Mouse (Mus musculus) CH12.LX (cell line): ENCODE data around the gene Slfn14. TPM values are rescaled to one million over a fixed set of nuclear protein-coding genes. Genes with fewer than 3 reads are reported as not detected.
A peak's percentile ranks its signal among the peaks of the same experiment; 100 is the strongest.

Experiments
- DNase-seq: peaks from one replicate; pipeline ENCODE4 v3.0.0-alpha.2; 2013; ENCODE audit errors: extremely low read depth
- H3K27ac ChIP-seq: 2 replicates; pipeline ENCODE4 v1.5.1; 2012; ENCODE audit warnings: low read depth, mild to moderate bottlenecking, control low read depth, moderate library complexity; ENCODE audit not compliant: insufficient read depth
- H3K27me3 ChIP-seq: replicated peaks from 2 replicates; pipeline ENCODE3; 2012; ENCODE audit warnings: inconsistent platforms
- H3K36me3 ChIP-seq, 2 experiments: replicated peaks in 1 of 2; 2 replicates each; pipeline versions ENCODE3 to v1.6.1; 2012; ENCODE audit warnings: inconsistent platforms in 1 of 2, low read length in 1 of 2, mild to moderate bottlenecking in 1 of 2, mixed read lengths in 1 of 2, moderate library complexity in 1 of 2; ENCODE audit not compliant: control insufficient read depth in 1 of 2, insufficient read depth in 1 of 2
- H3K4me1 ChIP-seq, 2 experiments: 2 replicates each; pipeline ENCODE4 v1.6.1; 2012; ENCODE audit warnings: inconsistent platforms in 1 of 2, moderate library complexity in 1 of 2; ENCODE audit not compliant: insufficient read depth in 2 of 2, control insufficient read depth in 1 of 2
- H3K4me2 ChIP-seq: 2 replicates; pipeline ENCODE4 v1.6.1; 2012; ENCODE audit warnings: low read depth, mild to moderate bottlenecking, control low read depth; ENCODE audit not compliant: poor library complexity, insufficient read depth, severe bottlenecking
- H3K4me3 ChIP-seq, 3 experiments: fragments of 150-350 bp in 1 of 3; sonication (generic) in 1 of 3; replicated peaks in 1 of 3; 2 replicates each; pipeline versions ENCODE3 to v1.5.1; 2011 to 2012; ENCODE audit warnings: low read depth in 2 of 3, low read length in 2 of 3, mild to moderate bottlenecking in 2 of 3, moderate library complexity in 2 of 3, control low read depth in 1 of 3, improper control_type of control experiment in 1 of 3, inconsistent platforms in 1 of 3, mixed read lengths in 1 of 3; ENCODE audit not compliant: poor library complexity in 1 of 3
- H3K79me2 ChIP-seq: replicated peaks from 2 replicates; pipeline ENCODE4 v1.6.1; 2012; ENCODE audit warnings: mild to moderate bottlenecking, moderate library complexity; ENCODE audit not compliant: control insufficient read depth, poor library complexity, insufficient read depth, severe bottlenecking; ENCODE audit errors: extremely low read depth
- H3K9ac ChIP-seq: 2 replicates; pipeline ENCODE4 v1.6.1; 2012; ENCODE audit warnings: low read depth, mild to moderate bottlenecking, control low read depth, moderate library complexity; ENCODE audit not compliant: insufficient read depth
- H3K9me3 ChIP-seq: replicated peaks from 2 replicates; pipeline ENCODE3; 2012; ENCODE audit warnings: low read length, inconsistent platforms, mixed read lengths
- CTCF ChIP-seq, 2 experiments: IDR thresholded peaks in 1 of 2; conservative IDR thresholded peaks in 1 of 2; 2 replicates each; pipeline ENCODE4 v1.5.1; 2011 to 2012; ENCODE audit warnings: low read depth in 2 of 2, low read length in 2 of 2, improper control_type of control experiment in 1 of 2, inconsistent platforms in 1 of 2, mild to moderate bottlenecking in 1 of 2, moderate library complexity in 1 of 2
- E2F4 ChIP-seq: IDR thresholded peaks from 2 replicates; pipeline ENCODE4 v1.6.1; 2011; ENCODE audit warnings: low read depth, low read length, improper control_type of control experiment; ENCODE audit not compliant: insufficient replicate concordance
- EP300 ChIP-seq: IDR thresholded peaks from 2 replicates; pipeline ENCODE4 v1.6.1; 2011; ENCODE audit warnings: low read length, improper control_type of control experiment
- GABPA ChIP-seq: IDR thresholded peaks from 2 replicates; pipeline ENCODE4 v1.6.1; 2012; ENCODE audit warnings: low read depth, low read length, improper control_type of control experiment, inconsistent platforms; ENCODE audit not compliant: insufficient replicate concordance
- JUN ChIP-seq: IDR thresholded peaks from 2 replicates; pipeline ENCODE4 v1.6.1; 2011; ENCODE audit warnings: low read depth, mild to moderate bottlenecking, low read length, improper control_type of control experiment, moderate library complexity; ENCODE audit not compliant: insufficient read depth
- JUND ChIP-seq: conservative IDR thresholded peaks from 2 replicates; pipeline ENCODE4 v1.6.1; 2011; ENCODE audit warnings: low read depth, low read length, improper control_type of control experiment
- KAT2A ChIP-seq: IDR thresholded peaks from 2 replicates; pipeline ENCODE4 v1.6.1; 2012; ENCODE audit warnings: low read length, improper control_type of control experiment, inconsistent platforms; ENCODE audit not compliant: insufficient replicate concordance
- MXI1 ChIP-seq: IDR thresholded peaks from 2 replicates; pipeline ENCODE4 v1.6.1; 2011; ENCODE audit warnings: mild to moderate bottlenecking, low read depth, low read length, improper control_type of control experiment
- MYC ChIP-seq: IDR thresholded peaks from 2 replicates; pipeline ENCODE4 v1.6.1; 2011; ENCODE audit warnings: low read depth, mild to moderate bottlenecking, improper control_type of control experiment, low read length
- PAX5 ChIP-seq: IDR thresholded peaks from 2 replicates; pipeline ENCODE4 v1.6.1; 2012; ENCODE audit warnings: low read length, inconsistent platforms, mixed read lengths
- POLR2A ChIP-seq: IDR thresholded peaks from 2 replicates; pipeline ENCODE4 v1.6.1; 2011; ENCODE audit warnings: low read depth, mild to moderate bottlenecking, improper control_type of control experiment, low read length
- RCOR1 ChIP-seq: conservative IDR thresholded peaks from 2 replicates; pipeline ENCODE4 v1.6.1; 2012; ENCODE audit warnings: low read depth, mild to moderate bottlenecking, inconsistent platforms, low read length, improper control_type of control experiment
- SMC3 ChIP-seq: IDR thresholded peaks from 2 replicates; pipeline ENCODE4 v1.6.1; 2011; ENCODE audit warnings: low read depth, low read length, improper control_type of control experiment
- TCF12 ChIP-seq: IDR thresholded peaks from 2 replicates; pipeline ENCODE4 v1.6.1; 2014; ENCODE audit warnings: low read depth, mild to moderate bottlenecking, inconsistent platforms, low read length, improper control_type of control experiment
- UBTF ChIP-seq: IDR thresholded peaks from 2 replicates; pipeline ENCODE4 v1.6.1; 2012; ENCODE audit warnings: low read depth, mild to moderate bottlenecking, inconsistent platforms, low read length, improper control_type of control experiment, moderate library complexity
- USF1 ChIP-seq: IDR thresholded peaks from 2 replicates; pipeline ENCODE4 v1.6.1; 2014; ENCODE audit warnings: low read depth, mild to moderate bottlenecking, inconsistent platforms, low read length, improper control_type of control experiment
- ZNF384 ChIP-seq: IDR thresholded peaks from 2 replicates; pipeline ENCODE4 v1.6.1; 2012; ENCODE audit warnings: low read depth, low read length, improper control_type of control experiment, inconsistent platforms
- dilution Hi-C: fragments of 300-500 bp; cut with MboI; formaldehyde crosslinking; loops from 2 replicates; pipeline ENCODE4 v1.14.3; 2020; ENCODE audit warnings: low sequenced_read_pairs; ENCODE audit not compliant: extremely low pct_unique_long_range_greater_than_20kb, extremely low pct_ligation_motif_present
- in situ Hi-C: fragments of 300-500 bp; cut with MboI; formaldehyde crosslinking; loops from 3 replicates; pipeline ENCODE4 v1.14.3; 2019; ENCODE audit warnings: low sequenced_read_pairs, low pct_ligation_motif_present, low pct_unique_long_range_greater_than_20kb, mixed read lengths
- polyA plus RNA-seq: library from polyadenylated mRNA; unstranded; fragments of >175 nt; gene quantifications from 2 replicates; pipeline ENCODE4 v1.2.1, GENCODE M21; 2012; ENCODE audit warnings: low read depth; ENCODE audit not compliant: insufficient read length
- total RNA-seq, 2 experiments: library from RNA; depleted of rRNA; stranded (reverse); fragments of 300-350 nt in 1 of 2; fragments of >200 nt in 1 of 2; gene quantifications; 2 replicates each; pipeline ENCODE4 v1.2.3; 2012 to 2014

Gene Slfn14
- total and polyA plus RNA-seq, 3 experiments: not detected

DNA sequence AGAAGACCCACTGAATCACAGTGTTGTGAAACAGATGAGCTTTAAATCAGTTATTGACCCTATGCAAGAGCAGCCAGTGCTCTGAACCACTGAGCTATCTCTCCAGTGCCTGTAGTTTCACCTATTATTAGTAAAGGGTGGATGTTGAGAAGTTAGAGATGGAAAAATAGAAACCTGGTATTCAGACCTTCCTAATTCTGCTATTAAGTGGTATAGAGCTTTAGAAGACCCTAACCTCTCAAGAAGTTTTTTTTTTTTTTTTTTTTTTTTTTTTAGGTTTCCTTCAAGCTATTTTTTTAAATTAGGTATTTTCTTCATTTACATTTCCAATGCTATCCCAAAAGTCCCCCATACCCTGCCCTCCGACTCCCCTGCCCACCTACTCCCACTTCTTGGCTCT is 6.7 kb upstream of the Slfn14 start:
- Histone ChIP-seq H3K4me3 (peak overlapping the region; percentile 65 to 89 (median 66)), H3K27ac (no peak overlapping the region), H3K79me2 (peaks cover 64% of the 10 kb centered on the region), H3K9ac (peak overlapping the region; percentile 85), H3K27me3 (no peaks in the 10 kb centered on the region), H3K4me2 (peak overlapping the region; percentile 98), H3K36me3 (peaks cover 20 to 40% of the 10 kb centered on the region in 2 experiments), H3K9me3 (no peaks in the 10 kb centered on the region), H3K4me1 (peaks cover 6 to 63% of the 10 kb centered on the region in 2 experiments; a peak in 3 of 4 replicates)
- dilution Hi-C loops (no loop called here), in situ Hi-C loops (no loop called here)
- DNase-seq: no peak
- TF ChIP-seq CTCF (conservative IDR thresholded peaks at IDR 0.05 in 1 of 2, IDR thresholded peaks at IDR 0.05 in 1 of 2; ENCODE audit: low read depth in 2 of 2, low read length in 2 of 2) (no peak), SMC3 (no peak), UBTF (no peak), ZNF384 (peak; percentile 71; the same call in 1 of the 2 replicates), E2F4 (no peak), EP300 (no peak), POLR2A (no peak), TCF12 (no peak)

DNA sequence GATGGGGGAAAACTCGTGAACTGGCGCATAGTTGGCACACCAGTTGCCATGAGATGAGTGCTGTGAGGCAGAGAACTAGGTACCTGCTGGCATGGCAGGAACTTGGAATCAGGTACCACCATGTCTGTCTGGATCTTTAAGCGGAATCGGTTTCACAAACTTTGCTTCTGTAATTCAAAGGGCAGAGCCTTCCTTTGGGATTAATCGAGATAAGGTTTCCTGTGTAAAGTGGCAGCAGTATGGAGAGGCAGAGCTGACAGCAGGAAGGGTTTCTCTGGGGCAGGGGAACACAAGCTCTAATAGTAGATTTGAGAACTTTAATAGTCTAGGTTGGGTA is 5.7 kb upstream of the Slfn14 start:
- H3K36me3 ChIP-seq: peaks cover 17 to 35% of the 10 kb centered on the region in 2 experiments
- TF ChIP-seq GABPA (no peak), MYC (no peak), USF1 (no peak), KAT2A (no peak), JUN (no peak), EP300 (no peak), RCOR1 (no peak), MXI1 (no peak; the same call in 1 of the 2 replicates), JUND (no peak), PAX5 (no peak)
- TF ChIP-seq, all 38 proteins: peak for 0
- H3K4me1 ChIP-seq: peaks cover 6 to 58% of the 10 kb centered on the region in 2 experiments; a peak in 3 of 4 replicates
- H3K9me3 ChIP-seq: no peaks in the 10 kb centered on the region
- dilution Hi-C loops (no loop called here), in situ Hi-C loops (no loop called here)
- peak overlapping the region; percentile 98 for H3K4me2 ChIP-seq
- no peaks in the 10 kb centered on the region for H3K27me3 ChIP-seq
- H3K4me3 ChIP-seq: peak overlapping the region; percentile 65 to 89 (median 66)
- H3K9ac ChIP-seq: peak overlapping the region; percentile 85
- no peak for DNase-seq
- H3K79me2 ChIP-seq: peaks cover 59% of the 10 kb centered on the region
- no peak overlapping the region for H3K27ac ChIP-seq
